Mouse (Mus musculus): Measurements from ENCODE around the gene Sema6d. TPM values are rescaled to one million over a fixed set of nuclear protein-coding genes. Genes with fewer than 3 reads are reported as not detected.

The Sema6d gene
- total and polyA plus RNA-seq, 2 experiments from 2014 or later: 31.2 to 90.0 TPM

DNA sequence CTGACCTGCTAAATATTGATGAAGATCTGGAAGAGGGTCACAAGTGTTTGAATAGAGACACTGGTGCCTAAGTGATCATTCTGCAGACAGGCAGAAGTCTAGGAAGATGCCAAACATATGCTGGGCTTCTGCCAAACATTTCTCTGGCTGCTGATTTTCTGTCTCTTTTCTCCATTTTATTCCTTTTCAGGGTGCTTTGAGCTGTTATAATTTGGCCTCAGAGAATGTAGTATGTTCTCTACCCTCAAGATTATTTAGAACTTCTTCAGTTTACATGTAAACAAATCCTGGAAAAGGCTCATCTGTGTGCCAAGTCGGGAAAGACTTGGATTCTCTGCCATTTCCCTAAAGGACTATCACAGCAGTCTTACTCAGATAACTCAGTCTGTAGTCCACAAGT is 406.0 kb downstream of the Sema6d start:
- ATAC-seq (no peak), DNase-seq (ENCODE audit: low spot score) (peak; percentile 32)
- 52% methylated on average over 1 of the region's 1 CpGs for WGBS
- H3K4me3 ChIP-seq (ENCODE audit: low read length): no peak overlapping the region
- no peak overlapping the region for H3K4me2 ChIP-seq (ENCODE audit: low read depth, low read length)
- no peaks in the 10 kb centered on the region for H3K9me3 ChIP-seq (ENCODE audit: low read length)
- H3K36me3 ChIP-seq (ENCODE audit: insufficient read depth, low read length): no peaks in the 10 kb centered on the region
- no peaks in the 10 kb centered on the region for H3K27me3 ChIP-seq (ENCODE audit: insufficient read depth, low read length)
- H3K4me1 ChIP-seq (ENCODE audit: insufficient read depth, low read length): peaks cover 4% of the 10 kb centered on the region; the same call in 1 of the 2 replicates
- no peak overlapping the region for H3K27ac ChIP-seq
- H3K9ac ChIP-seq (replicated peaks; ENCODE audit: low read length): no peak overlapping the region
- no peak for TF ChIP-seq CTCF (IDR thresholded peaks at IDR 0.05; ENCODE audit: low read depth)

DNA sequence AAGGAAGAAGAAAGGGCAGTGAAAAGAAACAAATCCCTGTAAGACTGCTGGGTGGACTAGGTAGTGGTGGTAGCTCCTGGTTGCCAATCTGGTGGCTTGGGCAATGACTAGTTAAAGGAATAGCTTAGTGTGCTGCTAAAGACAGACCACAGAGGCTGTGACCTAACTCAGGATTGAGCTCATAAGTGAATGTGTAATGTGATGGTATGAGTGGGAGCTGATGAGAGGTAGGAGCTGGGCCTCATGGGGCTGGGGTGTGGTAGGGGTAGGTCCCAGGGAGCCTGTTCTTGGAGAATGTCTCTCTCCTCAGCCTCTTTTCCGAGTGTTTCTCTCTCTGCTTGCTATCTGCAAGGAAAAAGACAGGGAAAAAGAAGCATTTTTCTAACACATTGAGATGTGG is 409.9 kb downstream of the Sema6d start:
- no peak overlapping the region for H3K9ac ChIP-seq (replicated peaks; ENCODE audit: low read length)
- no peaks in the 10 kb centered on the region for H3K27me3 ChIP-seq (ENCODE audit: insufficient read depth, low read length)
- no peak for ATAC-seq
- no peaks in the 10 kb centered on the region for H3K36me3 ChIP-seq (ENCODE audit: insufficient read depth, low read length)
- no peak for DNase-seq (ENCODE audit: low spot score)
- no peaks in the 10 kb centered on the region for H3K9me3 ChIP-seq (ENCODE audit: low read length)
- TF ChIP-seq CTCF (IDR thresholded peaks at IDR 0.05; ENCODE audit: low read depth): no peak
- no peak overlapping the region for H3K27ac ChIP-seq
- no peak overlapping the region for H3K4me3 ChIP-seq (ENCODE audit: low read length)
- 43% methylated on average over 1 of the region's 1 CpGs for WGBS
- no peak overlapping the region for H3K4me2 ChIP-seq (ENCODE audit: low read depth, low read length)
- no peaks in the 10 kb centered on the region for H3K4me1 ChIP-seq (ENCODE audit: insufficient read depth, low read length)

DNA sequence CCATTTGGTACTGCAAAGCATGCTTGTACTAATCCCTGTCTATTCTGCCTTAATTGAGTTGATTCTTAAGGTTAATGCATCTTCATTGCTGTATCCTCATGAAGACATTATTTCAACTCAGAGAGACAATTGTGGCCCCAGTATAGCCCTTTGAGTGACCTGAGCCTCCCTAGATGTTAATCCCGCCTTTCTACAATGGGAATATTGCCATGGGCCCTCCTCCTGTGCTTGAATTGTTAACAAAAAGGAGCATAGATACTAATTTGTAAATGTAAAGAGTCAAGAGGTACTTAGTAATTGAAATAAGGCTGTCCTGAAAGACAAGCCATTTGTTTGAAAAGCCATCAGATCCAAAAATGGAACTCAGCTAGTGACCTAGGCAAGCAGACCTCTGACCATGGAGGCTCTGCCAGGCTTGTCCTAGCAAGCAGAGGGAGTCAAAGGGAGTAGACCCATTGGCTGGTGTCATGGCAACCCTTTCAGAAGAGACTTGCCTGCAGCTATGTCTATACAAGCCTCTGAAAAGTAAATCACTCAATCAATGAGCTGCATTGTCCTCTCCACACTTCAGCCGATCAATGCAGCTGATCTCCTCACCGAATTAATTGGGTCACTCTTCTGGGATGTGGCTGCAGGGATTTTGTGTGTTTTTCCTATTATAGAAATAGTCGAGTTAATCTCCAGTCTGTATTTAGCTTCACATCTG is 416.2 kb downstream of the Sema6d start:
- Histone ChIP-seq H3K27me3 (ENCODE audit: insufficient read depth, low read length) (no peaks in the 10 kb centered on the region), H3K9me3 (ENCODE audit: low read length) (no peaks in the 10 kb centered on the region), H3K27ac (no peak overlapping the region), H3K4me2 (ENCODE audit: low read depth, low read length) (no peak overlapping the region), H3K9ac (replicated peaks; ENCODE audit: low read length) (no peak overlapping the region), H3K4me1 (ENCODE audit: insufficient read depth, low read length) (no peaks in the 10 kb centered on the region), H3K36me3 (ENCODE audit: insufficient read depth, low read length) (no peaks in the 10 kb centered on the region), H3K4me3 (ENCODE audit: low read length) (no peak overlapping the region)
- ATAC-seq (peak; percentile 64), DNase-seq (ENCODE audit: low spot score) (peak; percentile 43)
- 25% methylated on average over 4 of the region's 4 CpGs for WGBS
- no peak for TF ChIP-seq CTCF (IDR thresholded peaks at IDR 0.05; ENCODE audit: low read depth)

DNA sequence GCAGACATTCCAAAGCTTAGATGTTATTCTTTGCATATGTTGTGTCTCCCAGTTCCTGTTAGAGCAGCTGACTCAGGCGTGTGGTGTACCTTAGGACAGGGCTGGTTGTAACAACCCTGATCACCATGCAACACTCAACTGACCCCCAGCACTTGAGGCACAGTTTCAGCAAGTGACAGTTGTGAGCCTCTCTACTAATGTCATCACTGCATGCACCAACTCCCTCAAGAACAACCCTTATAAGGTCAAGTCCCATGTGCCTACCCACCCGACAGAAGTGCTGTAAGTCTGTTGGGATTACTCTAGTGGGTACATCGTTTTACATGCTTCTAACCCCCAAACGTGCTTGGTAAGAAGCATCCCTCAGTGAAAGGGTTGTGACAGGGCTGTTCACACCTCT is 418.0 kb downstream of the Sema6d start:
- no peak for TF ChIP-seq CTCF (IDR thresholded peaks at IDR 0.05; ENCODE audit: low read depth)
- no peaks in the 10 kb centered on the region for H3K27me3 ChIP-seq (ENCODE audit: insufficient read depth, low read length)
- DNase-seq (ENCODE audit: low spot score) (no peak), ATAC-seq (no peak)
- H3K9ac ChIP-seq (replicated peaks; ENCODE audit: low read length): no peak overlapping the region
- no peaks in the 10 kb centered on the region for H3K36me3 ChIP-seq (ENCODE audit: insufficient read depth, low read length)
- H3K4me3 ChIP-seq (ENCODE audit: low read length): no peak overlapping the region
- H3K4me2 ChIP-seq (ENCODE audit: low read depth, low read length): no peak overlapping the region
- H3K27ac ChIP-seq: no peak overlapping the region
- no peaks in the 10 kb centered on the region for H3K4me1 ChIP-seq (ENCODE audit: insufficient read depth, low read length)
- no peaks in the 10 kb centered on the region for H3K9me3 ChIP-seq (ENCODE audit: low read length)
- 78% methylated on average over 4 of the region's 4 CpGs for WGBS

DNA sequence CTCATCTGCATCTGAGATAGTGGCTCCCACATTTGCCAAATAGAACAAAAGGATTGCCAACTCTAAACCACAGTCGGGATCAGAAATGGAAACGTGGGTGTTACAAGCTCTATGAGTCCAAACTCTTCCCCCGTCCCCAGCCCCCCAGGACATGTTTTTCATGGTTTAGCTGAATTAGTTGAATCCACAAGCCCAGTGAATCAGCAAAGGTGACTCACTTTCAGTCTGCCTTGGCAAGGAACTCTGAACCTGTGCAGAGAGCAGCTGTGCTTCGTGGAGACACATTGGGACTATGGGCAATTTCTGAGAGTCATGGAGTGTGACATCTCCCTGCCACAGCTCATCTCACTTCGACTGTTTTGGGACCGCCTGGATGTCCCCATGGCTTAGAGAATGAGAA is 419.7 kb downstream of the Sema6d start:
- WGBS: 83% methylated on average over 6 of the region's 6 CpGs
- H3K27me3 ChIP-seq (ENCODE audit: insufficient read depth, low read length): no peaks in the 10 kb centered on the region
- no peaks in the 10 kb centered on the region for H3K4me1 ChIP-seq (ENCODE audit: insufficient read depth, low read length)
- ATAC-seq (no peak), DNase-seq (ENCODE audit: low spot score) (no peak)
- no peak for TF ChIP-seq CTCF (IDR thresholded peaks at IDR 0.05; ENCODE audit: low read depth)
- no peaks in the 10 kb centered on the region for H3K9me3 ChIP-seq (ENCODE audit: low read length)
- no peak overlapping the region for H3K27ac ChIP-seq
- no peaks in the 10 kb centered on the region for H3K36me3 ChIP-seq (ENCODE audit: insufficient read depth, low read length)
- no peak overlapping the region for H3K9ac ChIP-seq (replicated peaks; ENCODE audit: low read length)
- H3K4me3 ChIP-seq (ENCODE audit: low read length): no peak overlapping the region
- no peak overlapping the region for H3K4me2 ChIP-seq (ENCODE audit: low read depth, low read length)

DNA sequence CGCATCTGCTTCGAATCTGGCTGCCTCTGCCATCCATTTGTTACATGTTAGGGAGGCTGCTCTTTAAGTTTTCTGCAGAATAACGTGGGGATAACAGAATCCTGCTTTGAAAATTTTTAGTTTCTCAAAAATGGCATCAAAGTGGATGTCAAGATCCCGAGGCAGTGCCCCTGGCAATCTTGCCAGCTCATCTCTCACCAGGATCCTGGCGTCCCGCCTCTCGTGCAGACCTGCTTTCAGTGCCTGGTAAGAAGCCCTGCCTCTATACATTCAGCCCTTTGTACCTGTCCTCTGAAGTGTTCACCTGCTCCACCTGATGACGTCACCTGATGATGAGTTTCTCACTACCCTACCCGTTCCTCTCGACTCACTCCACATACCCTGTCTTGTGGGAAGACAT is 422.1 kb downstream of the Sema6d start:
- ATAC-seq: no peak
- WGBS: 85% methylated on average over 10 of the region's 10 CpGs
- Histone ChIP-seq H3K9ac (replicated peaks; ENCODE audit: low read length) (no peak overlapping the region), H3K4me3 (ENCODE audit: low read length) (no peak overlapping the region), H3K36me3 (ENCODE audit: insufficient read depth, low read length) (no peaks in the 10 kb centered on the region), H3K9me3 (ENCODE audit: low read length) (no peaks in the 10 kb centered on the region), H3K4me1 (ENCODE audit: insufficient read depth, low read length) (no peaks in the 10 kb centered on the region), H3K27ac (no peak overlapping the region), H3K4me2 (ENCODE audit: low read depth, low read length) (no peak overlapping the region), H3K27me3 (ENCODE audit: insufficient read depth, low read length) (no peaks in the 10 kb centered on the region)
- no peak for TF ChIP-seq CTCF (IDR thresholded peaks at IDR 0.05; ENCODE audit: low read depth)
- no peak for DNase-seq (ENCODE audit: low spot score)

DNA sequence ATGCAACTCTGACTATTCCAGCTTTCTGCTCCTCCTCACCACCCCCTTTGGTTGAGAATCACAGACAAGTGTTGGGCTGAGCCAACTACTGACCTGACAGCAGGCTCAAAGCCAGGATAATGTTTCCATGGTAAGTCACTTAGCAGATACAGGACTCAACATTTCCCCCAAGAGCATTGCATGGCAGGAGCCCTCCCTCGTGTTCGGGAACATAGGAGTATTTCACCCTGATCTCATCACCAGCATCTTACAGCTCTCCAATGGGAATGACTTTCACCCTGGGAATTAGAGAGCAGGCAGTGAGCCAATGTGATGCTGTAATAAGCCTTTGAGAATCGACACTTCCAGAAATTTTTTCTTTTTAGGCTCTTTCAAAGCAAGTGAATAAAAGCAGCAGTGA is 432.7 kb downstream of the Sema6d start:
- WGBS: 43% methylated on average over 3 of the region's 3 CpGs
- H3K27ac ChIP-seq: no peak overlapping the region
- no peak overlapping the region for H3K4me3 ChIP-seq (ENCODE audit: low read length)
- no peaks in the 10 kb centered on the region for H3K27me3 ChIP-seq (ENCODE audit: insufficient read depth, low read length)
- no peak for TF ChIP-seq CTCF (IDR thresholded peaks at IDR 0.05; ENCODE audit: low read depth)
- DNase-seq (ENCODE audit: low spot score) (peak; percentile 59), ATAC-seq (peak; percentile 72)
- no peaks in the 10 kb centered on the region for H3K36me3 ChIP-seq (ENCODE audit: insufficient read depth, low read length)
- no peak overlapping the region for H3K4me2 ChIP-seq (ENCODE audit: low read depth, low read length)
- H3K9me3 ChIP-seq (ENCODE audit: low read length): no peaks in the 10 kb centered on the region
- no peak overlapping the region for H3K9ac ChIP-seq (replicated peaks; ENCODE audit: low read length)
- no peaks in the 10 kb centered on the region for H3K4me1 ChIP-seq (ENCODE audit: insufficient read depth, low read length)

Data from hindbrain, postnatal 0 days (tissue).